In the genomic region with DNA sequence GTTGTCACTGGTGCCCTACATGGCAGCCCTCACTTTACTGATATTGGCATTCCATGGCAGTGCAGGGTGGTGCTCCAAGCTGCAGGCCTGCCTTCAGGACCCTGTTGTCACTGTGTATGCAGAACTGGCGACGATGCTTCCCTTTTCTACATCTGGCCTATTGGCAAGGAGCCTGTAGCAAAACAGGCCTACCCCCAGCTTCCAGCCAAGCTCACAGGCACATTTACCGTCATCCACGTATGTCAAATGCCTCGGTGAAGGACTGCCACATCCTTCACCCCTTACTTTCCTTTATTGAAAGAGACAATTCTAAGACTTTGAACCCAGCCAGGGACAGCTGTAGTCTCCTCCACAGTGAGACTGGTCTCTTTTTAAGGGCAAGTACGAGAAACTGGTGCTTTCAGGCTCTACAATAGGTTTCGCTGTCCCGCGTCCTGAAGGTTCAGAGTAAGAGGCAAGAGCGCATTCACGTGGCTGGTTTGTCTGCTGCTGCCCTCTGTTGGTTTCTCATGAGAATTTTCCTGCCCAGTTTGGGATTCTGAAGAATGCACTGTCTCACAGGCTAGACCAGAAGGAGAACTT, we compare ENCODE assay signal across 8 mouse cellular contexts.
A peak's percentile ranks its signal among the peaks of the same experiment; 100 is the strongest.
DNase-seq lines count a peak whose midpoint lies in the region; ATAC-seq and TF ChIP-seq lines count a peak whose summit lies in the region.

No protein-coding gene starts in this region.

- no peak for TF ChIP-seq EP300 in CH12.LX (IDR thresholded peaks at IDR 0.05; ENCODE audit: low read length)

- no peaks in the 10 kb centered on the region for H3K9me3 ChIP-seq in CH12.LX (replicated peaks; ENCODE audit: low read length)
- no peaks in the 10 kb centered on the region for H3K9me3 ChIP-seq in lung, embryonic 14.5 days (ENCODE audit: low read depth, low read length)

- H3K4me3 ChIP-seq in CH12.LX (replicated peaks in 1 of 3; ENCODE audit: low read depth in 2 of 3, low read length in 2 of 3, poor library complexity in 1 of 3), result no peak overlapping the region
- no peak overlapping the region for H3K4me3 ChIP-seq in lung, embryonic 14.5 days (ENCODE audit: low read depth, low read length)

- WGBS in lung, embryonic 14.5 days, result 10% methylated on average over 11 of the region's 11 CpGs

- TF ChIP-seq CTCF in CH12.LX (conservative IDR thresholded peaks at IDR 0.05 in 1 of 2, IDR thresholded peaks at IDR 0.05 in 1 of 2; ENCODE audit: low read depth in 2 of 2, low read length in 2 of 2), result peak; percentile 12 to 75; a peak in 3 of 4 replicates
- TF ChIP-seq CTCF in lung, embryonic 14.5 days (IDR thresholded peaks at IDR 0.05; ENCODE audit: low read depth), result peak; percentile 84

- TF ChIP-seq POLR2A in CH12.LX (IDR thresholded peaks at IDR 0.05; ENCODE audit: low read depth, low read length), result no peak

- ATAC-seq in hematopoietic stem cell, adult 5-6 weeks (replicated peaks in 1 of 2; ENCODE audit: insufficient read depth in 1 of 2, low FRiP score in 2 of 2, low TSS enrichment in 1 of 2, low read depth in 1 of 2, poor library complexity in 2 of 2, severe bottlenecking in 2 of 2), result peak; percentile 73 to 80
- peak; percentile 85 for ATAC-seq in lung, embryonic 14.5 days (ENCODE audit: insufficient read depth)

- H3K9ac ChIP-seq in CH12.LX (ENCODE audit: insufficient read depth, low read depth), result no peak overlapping the region
- H3K9ac ChIP-seq in lung, embryonic 14.5 days, result no peak overlapping the region

- DNase-seq in CH12.LX (ENCODE audit: extremely low read depth), result peak; percentile 55
- peak; percentile 37 to 81 for DNase-seq in adrenal gland, adult (ENCODE audit: inconsistent age in 2 of 2, low spot score in 1 of 2)
- DNase-seq in embryo, embryonic 11.5 days (ENCODE audit: low read depth, low spot score), result peak; percentile 67
- peak; percentile 74 to 81 for DNase-seq in kidney, postnatal 4 days
- DNase-seq in lung, embryonic 14.5 days, result peak; percentile 90
- DNase-seq in right cerebral cortex, postnatal 10 days (ENCODE audit: low spot score in 2 of 2), result peak; percentile 70
- DNase-seq in B cell, adult 2 months, result no peak

- peaks cover 0 to 6% of the 10 kb centered on the region in 2 experiments; a peak in 1 of 4 replicates for H3K4me1 ChIP-seq in CH12.LX (ENCODE audit: control insufficient read depth in 1 of 2, insufficient read depth in 2 of 2)
- H3K4me1 ChIP-seq in lung, embryonic 14.5 days (ENCODE audit: insufficient read depth), result no peaks in the 10 kb centered on the region

- no peak overlapping the region for H3K4me2 ChIP-seq in CH12.LX (ENCODE audit: insufficient read depth, low read depth, poor library complexity, severe bottlenecking)
- H3K4me2 ChIP-seq in lung, embryonic 14.5 days, result no peak overlapping the region

- H3K27ac ChIP-seq in CH12.LX (ENCODE audit: insufficient read depth, low read depth), result no peak overlapping the region
- no peak overlapping the region for H3K27ac ChIP-seq in lung, embryonic 14.5 days (ENCODE audit: low read depth)

- dilution Hi-C loops in CH12.LX (cut with MboI; ENCODE audit: extremely low pct_ligation_motif_present, extremely low pct_unique_long_range_greater_than_20kb, low sequenced_read_pairs), result no loop called here

- H3K36me3 ChIP-seq in CH12.LX (replicated peaks in 1 of 2; ENCODE audit: control insufficient read depth in 1 of 2, insufficient read depth in 1 of 2, low read length in 1 of 2), result no peaks in the 10 kb centered on the region
- H3K36me3 ChIP-seq in lung, embryonic 14.5 days (ENCODE audit: insufficient read depth), result no peaks in the 10 kb centered on the region

- H3K27me3 ChIP-seq in CH12.LX (replicated peaks), result no peaks in the 10 kb centered on the region
- H3K27me3 ChIP-seq in lung, embryonic 14.5 days (ENCODE audit: insufficient read depth, low read length), result no peaks in the 10 kb centered on the region

- peak; percentile 67 for TF ChIP-seq RAD21 in CH12.LX (IDR thresholded peaks at IDR 0.05; ENCODE audit: low read depth, low read length)

- in situ Hi-C loops in CH12.LX (cut with MboI; ENCODE audit: low pct_ligation_motif_present, low pct_unique_long_range_greater_than_20kb, low sequenced_read_pairs), result loop anchor here (10.0 to 25.0 kb wide), 2 partner anchors 218 to 385 kb away; no protein-coding TSS in a partner anchor

- H3K79me2 ChIP-seq in CH12.LX (replicated peaks; ENCODE audit: control insufficient read depth, extremely low read depth, insufficient read depth, poor library complexity, severe bottlenecking), result no peaks in the 10 kb centered on the region

TF ChIP-seq in CH12.LX, 34 proteins besides CTCF, POLR2A, EP300 and RAD21:
- TF ChIP-seq TCF12 (IDR thresholded peaks at IDR 0.05; ENCODE audit: low read depth, low read length), result no peak
- TF ChIP-seq MAZ (IDR thresholded peaks at IDR 0.05; ENCODE audit: low read depth, low read length), result no peak
- TF ChIP-seq NELFE (IDR thresholded peaks at IDR 0.05; ENCODE audit: low read depth, low read length), result no peak
- TF ChIP-seq CHD2 (IDR thresholded peaks at IDR 0.05; ENCODE audit: low read length), result no peak
- no peak for TF ChIP-seq USF1 (IDR thresholded peaks at IDR 0.05; ENCODE audit: low read depth, low read length)
- TF ChIP-seq UBTF (IDR thresholded peaks at IDR 0.05; ENCODE audit: low read depth, low read length), result no peak
- 0 out of 2 replicates have a peak, but pooled peaks have one; percentile 43 for TF ChIP-seq MAX (IDR thresholded peaks at IDR 0.05; ENCODE audit: low read length)
- TF ChIP-seq BHLHE40 (IDR thresholded peaks at IDR 0.05; ENCODE audit: low read depth, low read length), result 0 out of 2 replicates have a peak, but pooled peaks have one; percentile 15
- TF ChIP-seq ZNF384 (IDR thresholded peaks at IDR 0.05; ENCODE audit: low read depth, low read length), result no peak
- peak; percentile 70; the same call in 1 of the 2 replicates for TF ChIP-seq MXI1 (IDR thresholded peaks at IDR 0.05; ENCODE audit: low read depth, low read length)
- TF ChIP-seq PAX5 (IDR thresholded peaks at IDR 0.05; ENCODE audit: low read length), result no peak
- TF ChIP-seq RCOR1 (conservative IDR thresholded peaks at IDR 0.05; ENCODE audit: low read depth, low read length), result no peak
- TF ChIP-seq ZMIZ1 (IDR thresholded peaks at IDR 0.05; ENCODE audit: low read depth, low read length), result no peak
- TF ChIP-seq SMC3 (IDR thresholded peaks at IDR 0.05; ENCODE audit: low read depth, low read length), result peak; percentile 56
- TF ChIP-seq MYC (IDR thresholded peaks at IDR 0.05; ENCODE audit: low read depth, low read length), result 0 out of 2 replicates have a peak, but pooled peaks have one; percentile 57
- no peak for TF ChIP-seq CHD1 (IDR thresholded peaks at IDR 0.05; ENCODE audit: low read depth, low read length)
- TF ChIP-seq NRF1 (IDR thresholded peaks at IDR 0.05; ENCODE audit: low read depth, low read length), result no peak

Comparison
In these comparisons a context has a peak if more than half of its experiments do, and no peak if none do; other contexts are left out.
1. DNase-seq: peak in CH12.LX (single experiment), adrenal gland, adult (2 of 2), embryo, embryonic 11.5 days (single experiment), kidney, postnatal 4 days (2 of 2), lung, embryonic 14.5 days (single experiment) and right cerebral cortex, postnatal 10 days (2 of 2); none in B cell, adult 2 months (0 of 2).